Mouse (Mus musculus): ENCODE results near the gene Dnase2a.

Gene Dnase2a

GRCm38 (mm10) chr8:84936962-84937546, 28.7 kb downstream of the Dnase2a start, which contains the start of gene Mast1:
Gene Mast1 (minus strand): TSS chr8:84937359.
- no peak for DNase-seq (ENCODE audit: low read depth)

DNA sequence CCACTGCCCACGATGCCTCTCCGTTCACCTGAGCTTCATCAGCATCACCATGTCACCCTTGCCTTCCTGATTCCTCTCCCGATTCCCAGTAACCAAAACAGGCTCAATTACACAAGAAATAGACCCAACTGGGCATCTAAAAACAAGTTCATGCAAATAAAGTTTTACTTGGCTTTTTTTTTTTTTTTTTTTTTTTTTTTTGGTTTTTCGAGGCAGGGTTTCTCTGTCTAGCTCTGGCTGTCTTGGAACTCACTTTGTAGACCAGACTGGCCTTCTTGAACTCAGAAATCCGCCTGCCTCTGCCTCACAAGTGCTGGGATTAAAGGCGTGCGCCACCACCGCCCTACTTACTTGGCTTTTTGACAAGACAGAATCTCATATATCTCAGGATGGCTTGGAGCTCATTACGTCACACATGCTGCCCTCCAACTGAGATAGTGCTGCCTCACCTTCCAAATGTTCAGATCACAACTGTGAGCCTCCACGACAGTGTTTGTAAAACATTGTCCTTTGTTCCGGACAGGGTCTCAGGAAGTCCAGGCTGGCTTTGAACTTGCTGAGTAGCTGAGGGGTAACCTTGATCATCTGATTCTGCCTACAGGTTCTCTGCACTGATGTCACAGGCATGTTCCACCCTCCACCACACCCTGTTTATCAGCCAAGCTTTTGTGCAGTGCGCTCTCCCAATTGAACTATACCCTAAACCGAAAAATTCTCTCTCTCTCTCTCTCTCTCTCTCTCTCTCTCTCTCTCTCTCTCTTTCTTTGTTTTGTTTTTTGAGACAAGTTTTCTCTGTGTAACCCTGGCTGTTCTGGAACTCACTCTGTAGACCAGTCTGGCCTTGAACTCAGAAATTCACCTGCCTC, 29.5 kb downstream of the Dnase2a start:
- no peak for DNase-seq (ENCODE audit: low read depth)

GRCm38 (mm10) chr8:84943699-84944098, 35.3 kb downstream of the Dnase2a start:
- DNase-seq (ENCODE audit: low read depth): no peak

DNA sequence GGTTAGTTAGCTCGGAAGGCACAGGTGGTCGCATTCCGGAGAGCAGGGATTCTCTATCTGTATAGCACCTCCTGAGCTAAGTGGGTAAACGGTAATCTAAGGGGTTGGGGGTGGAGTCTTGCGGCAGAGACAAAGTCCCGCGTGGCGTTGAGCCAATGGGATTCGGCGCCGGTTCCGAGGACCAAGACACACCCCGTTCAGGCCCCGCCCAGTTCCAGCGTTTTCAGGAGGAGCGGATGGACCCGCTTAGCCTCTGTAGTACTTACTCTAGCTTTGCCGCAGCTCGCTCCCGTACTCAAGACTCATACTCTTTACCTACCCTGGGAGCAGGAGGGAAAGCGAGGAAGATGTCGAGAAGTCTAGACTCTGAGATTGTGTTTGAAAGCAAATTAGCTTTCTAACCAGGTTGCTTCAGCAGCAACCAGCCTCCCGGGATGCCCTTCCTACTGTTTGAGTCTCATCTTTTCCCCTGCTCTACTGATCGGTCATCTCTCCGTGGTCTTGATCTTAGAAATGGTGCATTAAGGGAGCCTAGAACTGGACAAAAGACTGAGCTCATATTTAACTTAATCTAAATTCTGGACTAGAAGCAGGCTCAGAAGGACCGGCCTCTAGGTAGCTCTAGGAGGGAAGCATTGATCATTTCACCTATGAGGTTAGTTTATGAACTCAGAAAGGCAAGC, 36.3 kb downstream of the Dnase2a start:
- no peak for DNase-seq (ENCODE audit: low read depth)

GRCm38 (mm10) chr8:84945235-84945632, 36.9 kb downstream of the Dnase2a start:
- DNase-seq (ENCODE audit: low read depth): no peak

DNA sequence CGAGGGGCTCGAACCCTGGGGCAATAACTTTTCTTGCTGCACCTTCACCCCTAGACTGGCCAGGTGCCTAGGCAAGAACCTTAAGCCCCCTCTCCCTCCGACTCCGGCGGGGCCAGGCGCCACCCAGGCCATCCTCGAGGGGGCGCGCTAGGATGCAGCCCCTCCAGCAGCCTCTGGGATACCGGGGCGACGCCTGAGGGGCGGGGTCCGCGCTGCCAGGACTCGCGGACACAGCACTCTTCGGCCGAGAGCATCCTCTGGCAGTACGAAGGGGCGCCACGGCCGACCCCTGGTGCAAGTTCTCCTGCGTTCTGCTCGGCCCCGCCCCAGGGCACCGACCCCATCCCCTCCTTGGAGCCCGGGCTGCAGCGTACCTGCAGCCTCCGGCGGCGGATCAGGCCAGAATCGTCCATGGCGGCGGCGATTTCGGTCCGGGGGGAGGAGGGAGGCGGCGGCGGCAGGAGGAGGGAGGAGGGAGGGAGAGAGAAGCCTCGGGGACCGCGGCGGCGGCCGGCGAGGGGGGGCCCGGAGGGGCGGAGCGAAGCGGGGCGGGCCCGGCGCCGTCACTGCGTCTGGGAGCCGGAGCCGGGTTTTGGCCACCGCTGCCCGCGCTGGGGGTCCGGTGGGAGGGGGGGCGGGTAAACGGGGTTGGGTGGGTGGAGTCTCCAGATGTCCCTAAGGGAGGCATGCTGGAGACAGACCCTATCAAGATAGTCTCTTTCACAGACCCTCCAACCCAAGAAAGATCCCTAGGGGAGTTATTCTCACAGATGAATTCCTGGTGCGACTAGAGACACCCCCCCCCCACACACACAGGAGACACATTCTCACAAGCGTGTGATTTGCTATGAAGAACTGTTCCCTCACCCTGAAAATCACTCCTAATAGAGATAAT, 37.5 kb downstream of the Dnase2a start:
- DNase-seq (ENCODE audit: low read depth): no peak

GRCm38 (mm10) chr8:84946528-84947240, 38.3 kb downstream of the Dnase2a start, which contains the start of gene Rtbdn:
Gene Rtbdn (plus strand): TSS chr8:84946991.
- no peak for DNase-seq (ENCODE audit: low read depth)

DNA sequence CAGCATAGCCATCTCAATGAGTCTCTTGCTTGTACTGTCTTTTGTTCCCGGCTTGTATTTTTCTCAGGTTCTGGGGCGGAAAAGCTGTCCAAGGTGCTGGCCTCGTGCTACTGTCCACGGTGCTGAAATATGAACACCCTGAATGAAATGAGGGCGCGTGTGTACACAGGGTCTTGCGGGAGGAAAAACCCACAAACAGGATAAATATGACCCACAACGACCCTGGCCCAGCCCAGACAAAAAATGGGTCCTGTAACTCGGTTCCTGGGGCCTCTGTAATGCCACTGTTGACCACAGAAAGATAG, 38.8 kb downstream of the Dnase2a start:
- DNase-seq (ENCODE audit: low read depth): no peak

GRCm38 (mm10) chr8:84949753-84950152, 41.4 kb downstream of the Dnase2a start:
- DNase-seq (ENCODE audit: low read depth): no peak

DNA sequence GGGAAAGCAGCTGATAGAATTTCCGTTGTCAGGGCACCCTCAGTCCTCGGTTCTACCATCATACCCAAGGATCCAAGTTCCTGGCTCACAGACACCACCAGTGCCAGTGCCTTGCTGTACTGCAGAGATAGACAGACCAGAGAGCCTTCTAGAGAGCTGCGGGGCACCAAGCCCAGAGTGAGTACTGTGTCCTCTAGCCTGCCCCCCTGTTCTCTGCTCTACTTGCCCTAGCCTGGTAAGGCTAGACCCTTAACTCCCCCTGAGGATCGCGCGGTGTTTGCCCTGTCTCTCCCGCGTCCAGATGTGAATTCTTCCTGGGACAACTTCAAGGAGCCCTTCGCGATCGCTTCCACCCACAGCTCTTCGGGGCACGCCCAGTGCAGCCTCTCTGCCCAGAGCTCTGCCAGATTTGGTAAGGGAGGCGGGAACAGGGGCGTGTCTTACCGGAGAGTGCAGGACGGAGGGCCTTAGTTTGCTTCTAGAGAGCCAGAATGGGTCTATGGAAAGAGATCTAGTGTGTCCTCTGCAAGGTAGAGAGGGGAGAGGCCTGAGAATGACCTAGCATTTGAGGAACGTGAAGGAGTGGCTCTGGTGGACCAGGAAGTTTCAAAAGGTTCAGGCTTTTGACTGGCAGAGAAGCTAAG, 44.4 kb downstream of the Dnase2a start:
- no peak for DNase-seq (ENCODE audit: low read depth)

- DNase-seq (ENCODE audit: low read depth): no peak
Observed at GRCm38 (mm10) chr8:84956768-84957167, 48.4 kb downstream of the Dnase2a start.

DNA sequence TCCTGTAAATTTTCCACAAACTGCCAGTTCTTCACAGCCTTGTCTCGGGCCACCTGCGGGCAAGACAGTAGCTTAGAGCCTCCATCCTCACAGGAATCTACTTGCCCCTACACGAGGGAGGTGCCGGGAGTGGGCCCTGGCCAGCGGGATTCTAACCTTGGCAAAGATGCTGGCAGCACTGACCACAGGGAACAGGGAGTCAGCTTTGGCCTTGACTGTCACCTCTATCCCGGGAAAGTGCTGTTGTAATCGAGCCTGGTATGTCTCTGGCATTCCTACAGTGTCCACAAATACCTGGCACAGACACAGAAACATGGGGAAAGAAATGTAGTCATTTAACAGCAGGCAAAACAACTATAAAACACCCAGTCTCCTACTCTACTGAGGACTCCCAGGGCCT, 51.5 kb downstream of the Dnase2a start:
- no peak for DNase-seq (ENCODE audit: low read depth)

DNA sequence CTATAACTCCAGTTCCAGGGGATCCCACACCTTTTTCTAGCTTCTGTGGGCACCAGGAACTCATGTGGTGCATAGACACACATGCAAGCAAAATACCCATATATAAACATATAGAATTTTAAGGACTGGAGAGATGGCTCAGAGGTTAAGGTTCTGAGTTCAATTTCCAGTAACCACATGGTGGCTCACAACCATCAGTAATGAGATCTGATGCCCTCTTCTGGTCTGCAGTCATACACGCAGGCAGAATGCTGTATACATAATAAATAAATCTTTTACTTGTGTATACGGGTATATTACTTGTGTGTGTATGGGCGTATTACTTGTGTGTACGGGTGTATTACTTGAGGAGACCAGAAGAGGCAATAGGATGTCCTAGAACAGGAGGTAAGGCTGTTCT, 55.6 kb downstream of the Dnase2a start:
- no peak for DNase-seq (ENCODE audit: low read depth)

GRCm38 (mm10) chr8:84965731-84966291, 57.5 kb downstream of the Dnase2a start:
- DNase-seq (ENCODE audit: low read depth): peak; percentile 95

DNA sequence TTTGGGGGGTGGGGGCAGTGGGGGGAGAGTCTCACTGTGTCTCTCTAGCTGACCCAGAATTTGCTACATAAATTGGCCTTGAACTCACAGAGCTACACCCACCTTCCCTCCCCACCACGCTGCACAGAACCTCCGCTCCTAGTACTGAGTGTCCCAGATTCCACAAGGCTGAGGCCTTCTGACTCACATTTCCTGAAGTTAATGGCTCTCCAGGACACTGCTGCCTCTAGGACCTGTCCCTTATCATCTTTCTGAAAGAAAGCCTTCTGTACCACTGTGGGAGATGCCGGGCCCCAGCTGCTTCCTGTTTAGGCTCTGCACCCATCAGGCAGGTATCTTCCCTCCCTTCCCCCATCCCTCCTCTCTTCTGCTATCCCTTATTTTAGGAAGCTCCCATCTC, 58.2 kb downstream of the Dnase2a start:
- no peak for DNase-seq (ENCODE audit: low read depth)

DNA sequence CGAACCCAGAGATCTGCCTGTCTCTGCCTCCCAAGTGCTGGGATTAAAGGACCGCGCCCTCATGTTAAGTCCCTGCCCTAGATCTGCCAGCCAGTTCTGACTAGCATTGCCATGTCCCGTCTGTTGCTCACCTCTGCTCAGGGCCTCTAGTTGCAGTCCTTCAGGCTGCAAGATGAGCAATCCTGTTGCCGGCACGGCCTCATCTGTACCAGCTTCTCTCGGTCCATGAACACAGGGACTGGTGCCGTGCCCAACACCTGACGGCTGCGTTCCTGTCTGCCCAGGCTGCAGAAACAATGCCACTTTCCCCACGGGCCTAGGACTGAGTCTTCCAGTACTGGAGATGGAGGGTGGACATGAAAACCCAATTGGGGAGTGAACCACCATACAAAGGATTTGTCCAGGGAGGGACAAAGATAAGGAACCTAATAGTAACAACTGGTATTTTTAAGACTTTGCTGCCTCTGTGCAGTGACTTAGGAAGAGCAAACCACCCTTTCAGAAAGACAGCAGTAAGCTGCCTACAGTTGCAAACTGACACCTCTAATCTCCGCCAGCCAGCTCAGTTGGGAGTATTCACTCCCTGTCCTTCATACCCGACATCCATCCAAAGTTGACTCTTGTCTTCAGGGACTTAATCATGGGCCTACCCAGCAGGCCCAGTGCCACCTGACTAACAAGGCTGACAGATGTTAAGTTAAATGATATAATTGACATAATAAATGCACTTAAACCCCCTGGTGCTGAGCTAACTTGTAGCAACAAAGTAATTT, 59.4 kb downstream of the Dnase2a start:
- no peak for DNase-seq (ENCODE audit: low read depth)

- no peak for DNase-seq (ENCODE audit: low read depth)
Observed at GRCm38 (mm10) chr8:84968650-84969049, 60.3 kb downstream of the Dnase2a start.

GRCm38 (mm10) chr8:84969241-84970134, 61.1 kb downstream of the Dnase2a start, which contains the start of the genes Gm49661, Prdx2 and Rnaseh2a:
Gene Gm49661 (minus strand): TSS chr8:84969433.
Gene Prdx2 (plus strand): TSS chr8:84969587.
Gene Rnaseh2a (minus strand): TSS chr8:84969767.
- DNase-seq (ENCODE audit: low read depth): no peak
